Mouse (Mus musculus): ENCODE results near the gene Ggt1. TPM values are rescaled to one million over a fixed set of nuclear protein-coding genes. Genes with fewer than 3 reads are reported as not detected.

The Ggt1 gene
- polyA plus RNA-seq (2014; fragmentation: Nextera tagmentation; extraction: Ambion mirVana) = 2.3 and 2.6 TPM in 2 replicates

GRCm38 (mm10) chr10:75561071-75561654 is at the start of gene Ggt1:
Gene Ggt1, plus strand, starts transcription at chr10:75561604.
- peaks cover 33% of the 10 kb centered on the region for H3K4me1 ChIP-seq (ENCODE audit: control insufficient read depth, insufficient read depth, low read length)
- H3K4me3 ChIP-seq (replicated peaks; ENCODE audit: low read depth, low read length) = peak within 1 kb of the TSS; percentile 68
- 46% methylated on average over 10 of the region's 10 CpGs for WGBS
- H3K9ac ChIP-seq (replicated peaks; ENCODE audit: low read length) = peak within 1 kb of the TSS; percentile 95
- no peaks in the 10 kb centered on the region for H3K27me3 ChIP-seq (ENCODE audit: control insufficient read depth, insufficient read depth, low read length)
- DNase-seq = no peak
- H3K9me3 ChIP-seq (ENCODE audit: control insufficient read depth, low read length) = no peaks in the 10 kb centered on the region
- peak within 1 kb of the TSS; percentile 91 for H3K4me2 ChIP-seq (ENCODE audit: low read length)
- peak within 1 kb of the TSS; percentile 96 for H3K27ac ChIP-seq (replicated peaks; ENCODE audit: low read depth, low read length)
- peaks cover 5% of the 10 kb centered on the region for H3K36me3 ChIP-seq (ENCODE audit: control insufficient read depth, insufficient read depth, low read length)
- no peak for ATAC-seq (ENCODE audit: low FRiP score, low TSS enrichment)

- Histone ChIP-seq H3K9ac (replicated peaks; ENCODE audit: low read length) (no peak overlapping the region), H3K27me3 (ENCODE audit: control insufficient read depth, insufficient read depth, low read length) (no peaks in the 10 kb centered on the region), H3K4me1 (ENCODE audit: control insufficient read depth, insufficient read depth, low read length) (peaks cover 10% of the 10 kb centered on the region), H3K36me3 (ENCODE audit: control insufficient read depth, insufficient read depth, low read length) (peaks cover 52% of the 10 kb centered on the region), H3K4me3 (replicated peaks; ENCODE audit: low read depth, low read length) (no peak overlapping the region), H3K27ac (replicated peaks; ENCODE audit: low read depth, low read length) (no peak overlapping the region), H3K4me2 (ENCODE audit: low read length) (no peak overlapping the region), H3K9me3 (ENCODE audit: control insufficient read depth, low read length) (no peaks in the 10 kb centered on the region)
- no peak for DNase-seq
- 93% methylated on average over 7 of the region's 7 CpGs for WGBS
- ATAC-seq (ENCODE audit: low FRiP score, low TSS enrichment) = no peak
Observed at GRCm38 (mm10) chr10:75511897-75512296, 49.5 kb upstream of the Ggt1 start.

GRCm38 (mm10) chr10:75512796-75513195 is 48.6 kb upstream of the Ggt1 start:
- ATAC-seq (ENCODE audit: low FRiP score, low TSS enrichment) = no peak
- Histone ChIP-seq H3K27me3 (ENCODE audit: control insufficient read depth, insufficient read depth, low read length) (no peaks in the 10 kb centered on the region), H3K9me3 (ENCODE audit: control insufficient read depth, low read length) (no peaks in the 10 kb centered on the region), H3K4me1 (ENCODE audit: control insufficient read depth, insufficient read depth, low read length) (peaks cover 10% of the 10 kb centered on the region), H3K27ac (replicated peaks; ENCODE audit: low read depth, low read length) (no peak overlapping the region), H3K9ac (replicated peaks; ENCODE audit: low read length) (no peak overlapping the region), H3K4me2 (ENCODE audit: low read length) (no peak overlapping the region), H3K36me3 (ENCODE audit: control insufficient read depth, insufficient read depth, low read length) (peaks cover 43% of the 10 kb centered on the region), H3K4me3 (replicated peaks; ENCODE audit: low read depth, low read length) (no peak overlapping the region)
- DNase-seq = no peak
- WGBS = 92% methylated on average over 7 of the region's 7 CpGs

- Histone ChIP-seq H3K4me1 (ENCODE audit: control insufficient read depth, insufficient read depth, low read length) (peaks cover 11% of the 10 kb centered on the region), H3K9me3 (ENCODE audit: control insufficient read depth, low read length) (no peaks in the 10 kb centered on the region), H3K27ac (replicated peaks; ENCODE audit: low read depth, low read length) (no peak overlapping the region), H3K27me3 (ENCODE audit: control insufficient read depth, insufficient read depth, low read length) (no peaks in the 10 kb centered on the region), H3K36me3 (ENCODE audit: control insufficient read depth, insufficient read depth, low read length) (peaks cover 36% of the 10 kb centered on the region), H3K4me2 (ENCODE audit: low read length) (no peak overlapping the region), H3K9ac (replicated peaks; ENCODE audit: low read length) (no peak overlapping the region), H3K4me3 (replicated peaks; ENCODE audit: low read depth, low read length) (no peak overlapping the region)
- WGBS = 93% methylated on average over 8 of the region's 8 CpGs
- no peak for DNase-seq
- ATAC-seq (ENCODE audit: low FRiP score, low TSS enrichment) = no peak
Observed at GRCm38 (mm10) chr10:75513306-75514067, 47.9 kb upstream of the Ggt1 start.

GRCm38 (mm10) chr10:75514361-75514760 is 47.0 kb upstream of the Ggt1 start:
- no peak overlapping the region for H3K4me3 ChIP-seq (replicated peaks; ENCODE audit: low read depth, low read length)
- 89% methylated on average over 7 of the region's 7 CpGs for WGBS
- H3K9me3 ChIP-seq (ENCODE audit: control insufficient read depth, low read length) = no peaks in the 10 kb centered on the region
- ATAC-seq (ENCODE audit: low FRiP score, low TSS enrichment) (no peak), DNase-seq (no peak)
- H3K27me3 ChIP-seq (ENCODE audit: control insufficient read depth, insufficient read depth, low read length) = no peaks in the 10 kb centered on the region
- H3K4me1 ChIP-seq (ENCODE audit: control insufficient read depth, insufficient read depth, low read length) = peaks cover 19% of the 10 kb centered on the region
- H3K27ac ChIP-seq (replicated peaks; ENCODE audit: low read depth, low read length) = no peak overlapping the region
- H3K36me3 ChIP-seq (ENCODE audit: control insufficient read depth, insufficient read depth, low read length) = peaks cover 28% of the 10 kb centered on the region
- H3K9ac ChIP-seq (replicated peaks; ENCODE audit: low read length) = no peak overlapping the region
- no peak overlapping the region for H3K4me2 ChIP-seq (ENCODE audit: low read length)

GRCm38 (mm10) chr10:75515216-75516037 is 46.0 kb upstream of the Ggt1 start:
- peaks cover 25% of the 10 kb centered on the region for H3K36me3 ChIP-seq (ENCODE audit: control insufficient read depth, insufficient read depth, low read length)
- DNase-seq = no peak
- no peak overlapping the region for H3K27ac ChIP-seq (replicated peaks; ENCODE audit: low read depth, low read length)
- peak overlapping the region; percentile 65 for H3K4me2 ChIP-seq (ENCODE audit: low read length)
- H3K4me1 ChIP-seq (ENCODE audit: control insufficient read depth, insufficient read depth, low read length) = peaks cover 19% of the 10 kb centered on the region
- no peak overlapping the region for H3K4me3 ChIP-seq (replicated peaks; ENCODE audit: low read depth, low read length)
- no peaks in the 10 kb centered on the region for H3K9me3 ChIP-seq (ENCODE audit: control insufficient read depth, low read length)
- WGBS = 87% methylated on average over 4 of the region's 4 CpGs
- ATAC-seq (ENCODE audit: low FRiP score, low TSS enrichment) = no peak
- no peaks in the 10 kb centered on the region for H3K27me3 ChIP-seq (ENCODE audit: control insufficient read depth, insufficient read depth, low read length)
- no peak overlapping the region; the same call in 1 of the 2 replicates for H3K9ac ChIP-seq (replicated peaks; ENCODE audit: low read length)

- Histone ChIP-seq H3K4me3 (replicated peaks; ENCODE audit: low read depth, low read length) (peak overlapping the region; percentile 64), H3K9ac (replicated peaks; ENCODE audit: low read length) (peak overlapping the region; percentile 80), H3K36me3 (ENCODE audit: control insufficient read depth, insufficient read depth, low read length) (peaks cover 25% of the 10 kb centered on the region), H3K27me3 (ENCODE audit: control insufficient read depth, insufficient read depth, low read length) (no peaks in the 10 kb centered on the region), H3K4me1 (ENCODE audit: control insufficient read depth, insufficient read depth, low read length) (peaks cover 19% of the 10 kb centered on the region), H3K27ac (replicated peaks; ENCODE audit: low read depth, low read length) (no peak overlapping the region; the same call in 1 of the 2 replicates), H3K4me2 (ENCODE audit: low read length) (peak overlapping the region; percentile 65), H3K9me3 (ENCODE audit: control insufficient read depth, low read length) (no peaks in the 10 kb centered on the region)
- DNase-seq (no peak), ATAC-seq (ENCODE audit: low FRiP score, low TSS enrichment) (no peak)
- WGBS = 25% methylated on average over 8 of the region's 8 CpGs
Observed at GRCm38 (mm10) chr10:75516038-75516723, 45.2 kb upstream of the Ggt1 start.

- no peaks in the 10 kb centered on the region for H3K27me3 ChIP-seq (ENCODE audit: control insufficient read depth, insufficient read depth, low read length)
- DNase-seq (peak; percentile 50), ATAC-seq (ENCODE audit: low FRiP score, low TSS enrichment) (no peak; the same call in 1 of the 2 replicates)
- peak overlapping the region; percentile 80 for H3K9ac ChIP-seq (replicated peaks; ENCODE audit: low read length)
- 2% methylated on average over 12 of the region's 12 CpGs for WGBS
- H3K9me3 ChIP-seq (ENCODE audit: control insufficient read depth, low read length) = no peaks in the 10 kb centered on the region
- peak overlapping the region; percentile 65 for H3K4me2 ChIP-seq (ENCODE audit: low read length)
- peak overlapping the region; percentile 64 for H3K4me3 ChIP-seq (replicated peaks; ENCODE audit: low read depth, low read length)
- peak overlapping the region; percentile 88 for H3K27ac ChIP-seq (replicated peaks; ENCODE audit: low read depth, low read length)
- peaks cover 19% of the 10 kb centered on the region for H3K4me1 ChIP-seq (ENCODE audit: control insufficient read depth, insufficient read depth, low read length)
- peaks cover 25% of the 10 kb centered on the region for H3K36me3 ChIP-seq (ENCODE audit: control insufficient read depth, insufficient read depth, low read length)
Observed at GRCm38 (mm10) chr10:75516724-75517072, 44.7 kb upstream of the Ggt1 start.
